Mouse (Mus musculus) liver, postnatal 0 days (tissue): ENCODE measurements around the gene Trim40. TPM values are rescaled to one million over a fixed set of nuclear protein-coding genes. Genes with fewer than 3 reads are reported as not detected.

Experiments used
- ATAC-seq: fragments of 200-750 bp; cut with Nextera tagmentation; 2 replicates; pipeline ENCODE4 v1.8.0; 2017; ENCODE audit warnings: mild to moderate bottlenecking, moderate library complexity
- DNase-seq: peaks from one replicate; pipeline ENCODE4 v3.0.0-alpha.2; 2016
- H3K27ac ChIP-seq: fragments of 300-500 bp; sonication (generic); 2 replicates; pipeline ENCODE4 v1.5.1; 2014; ENCODE audit warnings: antibody characterized with exemption, moderate library complexity, mild to moderate bottlenecking, low read depth
- H3K27me3 ChIP-seq: fragments of 300-500 bp; sonication (generic); 2 replicates; pipeline ENCODE4 v1.6.1; 2014; ENCODE audit warnings: low read length, control low read depth, mixed read lengths; ENCODE audit not compliant: insufficient read depth
- H3K36me3 ChIP-seq: fragments of 300-500 bp; sonication (generic); replicated peaks from 2 replicates; pipeline ENCODE4 v1.6.1; 2014; ENCODE audit warnings: mild to moderate bottlenecking, control low read depth, low read length, moderate library complexity, mixed read lengths; ENCODE audit not compliant: insufficient read depth
- H3K4me1 ChIP-seq: fragments of 300-500 bp; sonication (generic); 2 replicates; pipeline ENCODE4 v1.6.1; 2014; ENCODE audit warnings: antibody characterized with exemption, mild to moderate bottlenecking, control low read depth; ENCODE audit not compliant: insufficient read depth
- H3K4me2 ChIP-seq: fragments of 300-500 bp; sonication (generic); 2 replicates; pipeline ENCODE4 v1.6.1; 2014; ENCODE audit warnings: low read depth, mild to moderate bottlenecking, low read length, moderate library complexity, mixed read lengths
- H3K4me3 ChIP-seq: fragments of 300-500 bp; sonication (generic); 2 replicates; pipeline ENCODE4 v1.5.1; 2014; ENCODE audit warnings: low read depth, low read length
- H3K9ac ChIP-seq: fragments of 300-500 bp; sonication (generic); replicated peaks from 2 replicates; pipeline ENCODE4 v1.6.1; 2014; ENCODE audit warnings: mild to moderate bottlenecking, moderate library complexity
- H3K9me3 ChIP-seq: fragments of 300-500 bp; sonication (generic); 2 replicates; pipeline ENCODE4 v1.6.1; 2016; ENCODE audit warnings: mild to moderate bottlenecking, control low read depth, low read length, mixed read lengths
- CTCF ChIP-seq: sonication (generic); IDR thresholded peaks from 2 replicates; pipeline ENCODE4 v1.5.1; 2016; ENCODE audit warnings: antibody characterized with exemption, low read depth
- EP300 ChIP-seq: IDR thresholded peaks from 2 replicates; pipeline ENCODE4 v1.6.1; 2016; ENCODE audit warnings: antibody characterized with exemption, low read depth, mild to moderate bottlenecking
- WGBS: fragments of 180-500 bp; shearing (Covaris S2); extraction: QIAGEN DNeasy Blood & Tissue Kit; methylation state at CpG from one replicate; pipeline ENCODE4 v1.1.7; 2014; ENCODE audit not compliant: insufficient replicate concordance; 5-methylcytosine and 5-hydroxymethylcytosine counted together
- polyA plus RNA-seq: library from polyadenylated mRNA; unstranded; fragments of >200 nt; fragmentation: Nextera tagmentation; extraction: Ambion mirVana; gene quantifications from 2 replicates; pipeline ENCODE4 v1.2.1, GENCODE M21; 2015

Gene Trim40
- polyA plus RNA-seq, 1 experiment from 2014 or later: not detected

GRCm38 (mm10) chr17:36927496-36928120 lies 37.7 kb upstream of the Trim40 start:
- TF ChIP-seq CTCF (no peak), EP300 (no peak)
- H3K36me3 ChIP-seq: no peaks in the 10 kb centered on the region
- WGBS: 59% methylated on average over 10 of the region's 10 CpGs
- H3K9ac ChIP-seq: no peak overlapping the region
- ATAC-seq (no peak), DNase-seq (no peak)
- no peak overlapping the region for H3K27ac ChIP-seq
- H3K4me2 ChIP-seq: no peak overlapping the region
- no peaks in the 10 kb centered on the region for H3K9me3 ChIP-seq
- no peak overlapping the region for H3K4me3 ChIP-seq
- no peaks in the 10 kb centered on the region for H3K4me1 ChIP-seq
- no peaks in the 10 kb centered on the region for H3K27me3 ChIP-seq

- DNase-seq (no peak), ATAC-seq (no peak)
- Histone ChIP-seq H3K27ac (no peak overlapping the region), H3K4me2 (no peak overlapping the region), H3K4me1 (no peaks in the 10 kb centered on the region), H3K4me3 (no peak overlapping the region), H3K9me3 (no peaks in the 10 kb centered on the region), H3K36me3 (no peaks in the 10 kb centered on the region), H3K27me3 (no peaks in the 10 kb centered on the region), H3K9ac (no peak overlapping the region)
- TF ChIP-seq EP300 (no peak), CTCF (no peak)
- 61% methylated on average over 4 of the region's 4 CpGs for WGBS
Observed at GRCm38 (mm10) chr17:36923491-36923890, 33.6 kb upstream of the Trim40 start.

GRCm38 (mm10) chr17:36922715-36923114 lies 32.8 kb upstream of the Trim40 start:
- H3K36me3 ChIP-seq: no peaks in the 10 kb centered on the region
- WGBS: 68% methylated on average over 4 of the region's 4 CpGs
- TF ChIP-seq EP300 (no peak), CTCF (no peak)
- H3K9me3 ChIP-seq: no peaks in the 10 kb centered on the region
- no peaks in the 10 kb centered on the region for H3K27me3 ChIP-seq
- H3K27ac ChIP-seq: no peak overlapping the region
- no peak overlapping the region for H3K9ac ChIP-seq
- DNase-seq: no peak
- no peak overlapping the region for H3K4me2 ChIP-seq
- no peaks in the 10 kb centered on the region for H3K4me1 ChIP-seq
- H3K4me3 ChIP-seq: no peak overlapping the region
- ATAC-seq: no peak

- ATAC-seq (no peak), DNase-seq (no peak)
- Histone ChIP-seq H3K4me1 (no peaks in the 10 kb centered on the region), H3K4me2 (no peak overlapping the region), H3K9ac (no peak overlapping the region), H3K9me3 (no peaks in the 10 kb centered on the region), H3K27ac (no peak overlapping the region), H3K4me3 (no peak overlapping the region), H3K36me3 (no peaks in the 10 kb centered on the region), H3K27me3 (0 out of 2 replicates have a peak, but pooled peaks cover 3% of the 10 kb centered on the region)
- TF ChIP-seq EP300 (no peak), CTCF (no peak)
- WGBS: 47% methylated on average over 15 of the region's 15 CpGs
Observed at GRCm38 (mm10) chr17:36920239-36920638, 30.3 kb upstream of the Trim40 start.

- no peak overlapping the region for H3K9ac ChIP-seq
- ATAC-seq (no peak), DNase-seq (peak; percentile 72)
- H3K4me2 ChIP-seq: no peak overlapping the region
- 0 out of 2 replicates have a peak, but pooled peaks cover 4% of the 10 kb centered on the region for H3K27me3 ChIP-seq
- WGBS: 9% methylated on average over 9 of the region's 9 CpGs
- H3K4me1 ChIP-seq: no peaks in the 10 kb centered on the region
- H3K4me3 ChIP-seq: no peak overlapping the region
- no peaks in the 10 kb centered on the region for H3K9me3 ChIP-seq
- H3K36me3 ChIP-seq: no peaks in the 10 kb centered on the region
- no peak overlapping the region for H3K27ac ChIP-seq
- peak; percentile 88 for TF ChIP-seq CTCF
- no peak for TF ChIP-seq EP300
Observed at GRCm38 (mm10) chr17:36915076-36915475, 25.2 kb upstream of the Trim40 start.

- no peaks in the 10 kb centered on the region for H3K36me3 ChIP-seq
- no peak overlapping the region for H3K9ac ChIP-seq
- WGBS: 8% methylated on average over 2 of the region's 2 CpGs
- no peak overlapping the region for H3K4me2 ChIP-seq
- ATAC-seq (no peak), DNase-seq (peak; percentile 81)
- H3K27me3 ChIP-seq: 0 out of 2 replicates have a peak, but pooled peaks cover 4% of the 10 kb centered on the region
- TF ChIP-seq EP300: no peak
- TF ChIP-seq CTCF: peak; percentile 84
- H3K27ac ChIP-seq: no peak overlapping the region
- H3K4me3 ChIP-seq: no peak overlapping the region
- no peaks in the 10 kb centered on the region for H3K9me3 ChIP-seq
- no peaks in the 10 kb centered on the region for H3K4me1 ChIP-seq
Observed at GRCm38 (mm10) chr17:36914108-36914507, 24.2 kb upstream of the Trim40 start.
